Mouse (Mus musculus) natural killer cell, adult 2 months (primary cell): ENCODE data around the gene Zfp213.
"Not testable (repeated sequence)": the region's sequence is repeated elsewhere in the genome, so short reads cannot be mapped to it uniquely, and the experiment has no call there.

Source experiments
- DNase-seq, 2 experiments: peaks; one replicate each; pipeline ENCODE4 v3.0.0; 2022; ENCODE audit warnings: low spot score in 2 of 2

Zfp213 gene

DNA sequence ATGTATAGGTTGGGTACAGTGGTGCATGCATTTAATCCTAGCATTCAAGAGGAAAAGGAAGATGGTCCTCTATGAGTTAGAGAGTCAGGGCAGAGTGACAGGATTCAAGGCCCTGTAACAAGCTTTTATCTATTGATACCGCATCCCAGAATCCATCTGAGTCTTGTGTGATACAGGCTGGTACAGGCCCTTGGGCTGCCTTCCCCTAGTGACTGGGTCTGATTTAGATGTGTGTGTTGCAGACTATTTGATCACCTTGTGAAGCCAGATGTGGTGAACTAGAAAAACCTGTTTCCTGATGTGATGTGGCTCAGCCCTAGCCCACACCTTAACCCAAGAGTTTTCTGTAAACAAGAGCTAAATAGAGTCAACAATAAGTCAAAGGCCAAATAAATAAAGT is 19.3 kb downstream of the Zfp213 start:
- DNase-seq, result no peak

DNA sequence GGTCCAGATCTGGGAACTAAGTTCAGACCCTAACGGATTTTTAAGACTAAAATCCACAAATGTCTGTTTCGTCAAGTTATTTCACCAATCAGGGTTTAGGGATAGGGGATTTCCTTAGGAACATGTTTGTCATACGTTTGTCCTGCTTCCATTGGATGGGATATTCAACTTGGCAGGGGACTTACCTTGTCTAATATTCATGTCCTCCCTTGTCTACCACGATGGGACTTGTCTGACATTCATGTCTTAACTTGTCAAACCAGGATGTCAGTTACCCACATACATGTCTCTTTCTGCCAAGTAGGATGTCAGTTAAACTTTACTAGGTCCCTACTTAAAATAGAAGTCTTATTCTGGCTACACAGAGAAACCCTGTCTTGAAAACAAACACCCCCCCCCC is 20.1 kb downstream of the Zfp213 start:
- DNase-seq, result no peak

DNA sequence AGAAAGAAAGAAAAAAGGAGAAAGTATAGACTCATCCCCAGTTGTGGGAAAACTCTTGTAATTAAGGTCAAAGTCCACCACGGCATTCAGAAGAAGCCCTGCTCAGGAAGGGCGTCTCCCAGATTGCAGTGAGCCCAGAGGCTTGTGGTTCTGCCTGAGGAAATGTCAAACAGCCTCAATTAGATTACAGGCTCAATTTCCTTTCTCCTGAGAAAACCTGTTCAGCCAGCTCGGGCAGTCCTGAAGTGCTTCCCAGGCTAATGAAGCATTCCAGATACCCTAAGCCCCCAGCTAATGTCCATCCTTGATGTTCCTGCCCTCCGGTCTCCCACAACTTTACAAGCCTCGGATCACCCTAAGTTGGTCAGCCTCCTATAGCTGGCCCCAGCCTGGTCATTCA is 20.7 kb downstream of the Zfp213 start:
- DNase-seq, result no peak

DNA sequence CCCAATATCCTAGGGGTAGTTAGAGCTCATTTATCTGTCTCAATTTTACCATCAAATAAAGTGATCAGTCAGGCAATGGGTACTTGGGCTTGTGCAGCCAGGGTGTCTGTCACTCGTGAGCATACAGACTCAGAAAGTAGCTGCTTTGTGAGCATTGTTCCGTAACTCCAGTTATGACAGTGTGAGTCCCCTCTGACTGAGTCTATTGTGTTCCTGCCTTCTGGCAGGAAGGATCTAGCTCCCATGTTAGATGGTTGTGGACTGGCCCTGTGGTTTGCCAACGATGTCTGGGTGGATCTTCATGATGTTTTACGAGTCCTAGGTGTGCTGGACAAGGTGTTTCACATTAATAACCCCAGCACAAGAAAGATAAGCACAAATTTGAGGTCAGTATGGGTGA is 21.2 kb downstream of the Zfp213 start:
- no peak for DNase-seq

DNA sequence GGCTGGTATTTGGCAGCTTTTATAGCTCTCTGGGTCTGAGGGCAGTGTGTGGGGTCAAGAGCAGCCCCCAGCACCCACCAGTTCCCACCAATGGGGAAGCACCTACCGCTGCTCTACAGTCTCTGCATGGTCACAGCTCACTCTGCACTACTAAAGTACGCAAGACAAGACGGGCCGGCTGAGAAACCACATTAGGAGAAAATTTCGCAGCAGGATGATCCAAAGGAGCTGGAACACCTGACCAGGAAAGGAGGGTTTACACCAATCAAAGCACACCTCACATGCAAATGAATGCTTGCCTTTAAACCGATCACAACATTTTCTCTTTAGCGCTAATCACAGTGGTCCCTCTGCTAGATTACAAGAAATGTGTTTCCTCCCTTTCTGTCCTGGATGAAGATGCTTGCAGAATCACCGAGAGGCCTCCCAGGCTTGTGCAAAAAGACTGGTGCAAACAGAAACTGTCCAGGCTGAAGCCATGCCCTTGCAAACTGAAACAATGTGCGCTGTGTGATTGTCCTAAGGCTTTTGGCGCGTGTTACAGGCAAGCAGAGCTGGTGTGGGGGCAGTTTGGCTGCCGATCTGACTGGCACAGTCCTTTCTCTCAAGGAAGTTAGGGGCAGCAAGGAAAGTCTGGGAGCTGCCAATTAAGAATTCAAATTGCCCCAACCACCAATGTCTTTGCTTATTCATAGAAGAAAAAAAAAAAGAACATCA is 21.9 kb downstream of the Zfp213 start:
- DNase-seq, result no peak

DNA sequence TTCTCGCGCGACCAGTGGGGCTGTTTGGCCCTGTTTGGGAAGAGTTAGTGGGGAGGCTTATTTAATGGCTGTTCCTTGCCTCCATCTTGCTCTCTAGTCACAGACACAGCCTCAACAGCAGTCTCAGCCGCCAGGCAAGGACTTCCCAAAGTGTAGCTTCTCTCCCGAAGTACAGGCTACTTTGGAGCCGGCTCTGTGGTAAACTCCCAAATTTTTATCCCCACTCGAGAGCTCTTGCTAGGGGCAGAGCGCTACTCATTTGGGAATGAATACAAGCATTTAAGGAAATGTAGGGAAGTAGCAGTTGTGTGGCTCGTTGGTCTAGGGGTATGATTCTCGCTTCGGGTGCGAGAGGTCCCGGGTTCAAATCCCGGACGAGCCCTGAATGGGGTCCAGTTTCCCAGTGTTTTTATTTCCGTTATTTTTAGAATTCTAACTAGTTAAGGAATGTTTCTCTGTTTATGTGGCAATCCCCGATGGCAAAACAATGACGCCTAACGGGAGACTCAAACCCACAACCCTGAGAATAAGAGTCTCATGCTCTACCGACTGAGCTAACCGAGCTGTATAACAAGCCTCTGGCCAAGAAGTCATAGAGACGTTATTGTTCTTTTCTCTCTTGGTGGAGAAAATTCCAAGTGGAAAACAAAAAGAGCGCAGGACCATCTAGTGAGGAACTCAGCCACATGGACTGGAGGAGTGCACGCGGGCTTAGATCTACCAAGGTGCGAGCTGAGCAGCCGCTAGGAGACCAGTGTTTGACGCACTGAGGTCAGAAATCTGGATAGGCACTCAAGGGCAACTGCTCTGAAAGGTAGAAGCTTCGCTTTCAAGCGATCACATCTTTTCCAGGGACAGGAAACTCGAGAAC is 23.2 kb downstream of the Zfp213 start:
- no peak for DNase-seq

DNA sequence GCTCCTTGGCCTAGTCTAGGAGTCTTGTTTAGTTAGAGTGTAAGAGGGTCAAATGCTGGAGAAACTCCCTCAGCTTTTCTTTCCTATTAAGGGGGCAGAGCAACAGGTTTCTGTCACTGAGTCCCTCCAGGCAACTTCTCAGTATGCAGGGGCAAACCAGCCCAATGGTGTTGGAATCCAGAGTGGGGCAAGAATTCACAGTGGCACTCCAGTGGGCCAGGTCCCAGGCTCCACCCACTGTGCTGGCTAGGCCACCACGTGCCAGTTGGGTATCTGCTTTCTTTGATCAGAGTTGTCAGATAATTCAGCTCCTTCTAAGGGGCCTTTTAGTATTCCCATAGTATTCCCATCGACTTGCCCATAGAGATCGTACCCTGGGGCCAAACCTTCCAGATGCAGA is 23.9 kb downstream of the Zfp213 start:
- DNase-seq, result no peak

DNA sequence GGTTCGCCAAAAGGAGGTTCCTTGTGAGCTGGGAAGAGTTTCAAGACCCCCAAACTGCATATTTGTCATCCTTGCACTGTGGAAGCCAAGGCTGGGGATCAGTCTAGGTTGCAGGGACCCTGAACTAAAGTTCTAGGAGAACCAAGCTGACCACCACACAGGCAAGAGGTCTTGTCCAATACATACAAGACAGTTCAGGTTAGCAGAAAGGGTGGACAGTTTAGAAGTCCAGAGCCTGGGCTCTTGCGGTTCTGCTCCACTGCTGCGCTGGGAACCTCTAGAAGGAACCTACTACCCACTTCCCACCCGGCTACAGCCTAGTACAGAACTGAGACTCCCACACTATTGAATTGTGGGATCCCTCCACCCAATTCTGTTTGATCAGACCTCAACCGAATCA is 24.4 kb downstream of the Zfp213 start:
- DNase-seq, result no peak

DNA sequence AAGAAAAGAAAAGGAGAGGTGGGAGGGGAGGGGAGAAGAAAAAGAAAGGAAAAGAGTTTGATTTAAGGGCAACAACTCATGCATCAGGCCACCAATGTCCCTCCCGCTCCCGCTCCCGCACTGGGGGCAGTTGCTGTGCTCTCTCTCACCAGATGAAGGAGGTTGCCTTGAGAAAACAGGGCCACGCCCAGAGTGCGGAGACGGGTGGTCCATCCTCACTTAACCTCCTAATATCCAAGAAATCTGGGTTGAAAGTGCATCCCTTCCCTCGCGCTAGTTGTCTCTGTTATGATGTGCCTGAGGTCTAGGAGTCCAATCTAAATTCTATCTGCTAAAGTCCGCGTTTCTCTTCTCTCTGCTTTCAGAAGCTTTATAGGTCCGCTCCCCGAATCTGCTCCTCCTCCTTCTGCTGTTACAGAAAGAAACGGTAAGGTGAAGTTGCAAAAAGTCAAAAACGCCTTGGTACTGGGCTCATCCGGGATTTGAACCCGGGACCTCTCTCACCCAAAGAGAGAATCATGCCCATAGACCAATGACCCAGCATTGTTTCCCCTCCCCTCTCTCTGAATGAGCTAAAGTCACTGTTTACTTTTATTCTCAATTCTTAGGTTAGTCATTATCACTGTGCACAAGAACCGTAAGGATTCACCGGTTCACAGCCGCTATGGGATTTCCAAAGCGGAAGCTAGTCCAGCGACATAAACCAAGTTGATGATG is 25.6 kb downstream of the Zfp213 start:
- no peak for DNase-seq

DNA sequence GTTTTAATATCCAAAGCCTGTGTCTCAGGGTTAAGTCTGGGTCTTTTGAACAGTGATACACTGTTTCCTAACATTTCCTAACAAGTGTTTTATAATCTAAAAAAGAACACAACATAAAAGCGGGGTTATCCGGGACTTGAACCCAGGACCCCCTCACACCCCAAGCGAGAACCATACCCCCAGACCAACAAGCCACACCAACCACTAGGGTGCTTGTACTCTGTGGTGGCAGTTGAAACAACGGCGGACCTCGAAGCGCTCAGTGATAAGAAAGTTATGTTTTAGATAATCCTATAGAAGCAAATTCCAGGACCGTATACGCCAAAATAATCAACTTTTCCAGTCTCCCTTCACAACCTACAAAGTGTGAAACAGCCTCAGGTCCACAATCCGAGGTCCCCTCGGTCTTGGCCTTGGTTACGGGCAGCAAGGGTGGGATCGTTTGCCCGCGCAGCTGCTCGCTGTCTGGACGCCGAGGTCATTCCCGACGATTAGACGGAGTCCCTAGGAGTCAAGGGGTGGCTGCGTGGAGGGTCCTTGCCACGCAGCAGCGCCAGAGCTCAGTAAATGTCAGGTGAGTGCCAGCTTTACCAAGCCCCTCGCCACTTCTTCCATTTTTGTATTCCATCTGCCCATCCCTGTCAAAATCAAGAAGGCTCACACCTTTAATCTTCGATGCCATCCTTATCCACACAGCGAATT is 26.3 kb downstream of the Zfp213 start:
- no peak for DNase-seq

DNA sequence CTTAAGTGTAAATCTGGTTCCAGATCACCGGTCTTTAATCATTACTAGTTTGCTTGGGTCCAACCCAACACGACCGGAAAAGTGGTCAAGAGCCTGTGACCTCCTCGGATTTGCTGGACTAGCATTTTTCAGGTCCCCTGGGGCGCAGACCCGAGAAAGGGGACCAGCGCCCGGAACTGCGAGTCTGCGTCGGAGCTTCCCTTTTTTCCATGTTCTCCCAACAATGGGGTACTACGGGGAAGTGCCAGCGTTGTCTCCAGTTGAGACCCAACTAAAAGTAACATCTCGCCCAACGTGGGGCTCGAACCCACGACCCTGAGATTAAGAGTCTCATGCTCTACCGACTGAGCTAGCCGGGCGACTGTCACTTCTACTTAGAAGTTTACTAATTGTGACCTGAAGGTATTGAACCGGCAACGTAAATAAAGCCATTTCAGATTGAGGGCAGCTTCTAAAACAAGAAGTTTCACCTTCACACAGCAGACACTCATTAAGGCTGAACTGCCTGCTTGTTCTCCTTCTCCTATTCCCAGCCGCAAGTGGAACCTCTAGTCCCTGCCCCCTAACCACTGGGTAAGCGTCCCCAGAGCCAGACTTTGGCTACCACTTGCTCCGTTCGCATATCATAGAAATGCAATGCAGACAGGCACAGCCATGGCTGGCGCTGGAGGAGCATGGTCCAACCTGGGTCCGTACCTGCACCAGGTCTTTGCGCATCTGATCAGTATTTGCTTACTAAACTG is 28.8 kb downstream of the Zfp213 start:
- DNase-seq, result not testable (repeated sequence)

DNA sequence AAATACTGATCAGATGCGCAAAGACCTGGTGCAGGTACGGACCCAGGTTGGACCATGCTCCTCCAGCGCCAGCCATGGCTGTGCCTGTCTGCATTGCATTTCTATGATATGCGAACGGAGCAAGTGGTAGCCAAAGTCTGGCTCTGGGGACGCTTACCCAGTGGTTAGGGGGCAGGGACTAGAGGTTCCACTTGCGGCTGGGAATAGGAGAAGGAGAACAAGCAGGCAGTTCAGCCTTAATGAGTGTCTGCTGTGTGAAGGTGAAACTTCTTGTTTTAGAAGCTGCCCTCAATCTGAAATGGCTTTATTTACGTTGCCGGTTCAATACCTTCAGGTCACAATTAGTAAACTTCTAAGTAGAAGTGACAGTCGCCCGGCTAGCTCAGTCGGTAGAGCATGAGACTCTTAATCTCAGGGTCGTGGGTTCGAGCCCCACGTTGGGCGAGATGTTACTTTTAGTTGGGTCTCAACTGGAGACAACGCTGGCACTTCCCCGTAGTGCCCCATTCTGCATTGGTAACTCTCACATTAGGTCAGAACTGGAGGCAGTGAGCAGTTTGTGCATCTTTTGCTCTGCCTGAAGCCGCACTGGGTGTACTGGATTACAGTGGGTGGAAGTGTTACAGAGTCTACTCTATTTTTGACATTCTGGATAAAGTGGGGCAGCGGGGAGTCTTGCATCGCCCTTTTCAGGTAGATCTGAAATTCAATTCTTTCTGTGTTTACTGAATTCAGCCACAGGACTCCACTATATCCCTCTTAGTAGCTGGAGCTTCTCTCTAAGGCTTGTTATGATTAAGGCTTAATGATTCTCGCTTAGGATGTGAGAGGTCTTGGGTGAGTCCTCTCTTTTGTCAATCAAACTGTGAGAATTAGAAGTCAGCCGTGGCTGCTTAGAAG is 30.2 kb downstream of the Zfp213 start:
- DNase-seq, result not testable (repeated sequence)

DNA sequence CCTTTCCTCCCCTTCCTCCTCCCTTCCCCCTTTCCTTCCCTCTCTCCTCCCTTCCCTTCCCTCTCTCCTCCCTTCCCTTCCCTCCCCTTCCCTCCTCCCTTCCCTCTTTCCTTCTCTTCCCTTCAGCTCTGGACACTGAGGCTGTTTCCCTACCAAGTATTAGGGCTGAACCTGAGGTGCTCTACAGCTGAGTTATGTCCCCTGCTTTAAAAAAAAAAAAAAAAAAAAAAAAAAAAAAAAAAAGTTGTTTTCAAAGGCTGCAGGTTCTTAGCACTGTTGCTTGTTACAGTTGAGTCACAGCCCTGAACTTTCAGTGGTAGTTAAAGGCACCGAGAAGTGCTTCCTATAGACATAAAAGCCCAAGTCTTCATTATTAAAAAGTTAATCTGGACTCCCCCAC is 32.6 kb downstream of the Zfp213 start:
- DNase-seq, result not testable (repeated sequence)

DNA sequence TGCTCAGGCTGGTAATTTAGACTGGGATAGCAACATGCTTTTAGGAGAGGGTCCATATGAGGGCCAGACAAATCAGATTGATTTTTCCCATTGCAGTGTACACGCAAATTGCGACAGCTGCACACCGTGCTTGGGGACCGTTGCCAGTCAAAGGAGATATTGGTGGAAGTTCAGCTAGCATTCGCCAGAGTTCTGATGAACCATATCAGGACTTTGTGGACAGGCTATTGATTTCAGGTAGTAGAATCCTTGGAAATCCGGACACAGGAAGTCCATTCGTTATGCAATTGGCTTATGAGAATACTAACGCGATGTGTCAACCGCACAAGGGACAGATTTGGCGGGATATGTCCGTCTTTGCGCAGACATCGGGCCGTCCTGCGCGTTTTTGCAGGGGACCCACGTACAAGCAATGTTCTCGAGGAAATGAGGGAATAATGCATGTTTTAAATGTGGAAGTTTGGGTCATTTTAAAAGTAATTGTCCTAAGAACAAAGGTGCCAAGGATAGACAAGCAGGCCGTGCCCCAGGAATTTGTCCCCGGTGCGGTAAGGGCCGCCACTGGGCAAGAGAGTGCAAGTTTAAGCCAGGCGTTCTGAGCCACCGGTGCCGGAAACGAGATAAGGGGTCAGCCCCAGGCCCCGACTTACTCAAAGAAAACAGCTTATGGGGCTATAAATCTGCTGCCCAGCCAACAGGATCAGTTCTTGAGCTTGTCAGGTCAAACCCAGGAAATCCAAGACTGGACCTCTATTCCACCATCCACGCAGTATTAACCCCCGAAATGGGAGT is 40.9 kb downstream of the Zfp213 start:
- not testable (repeated sequence) for DNase-seq

DNA sequence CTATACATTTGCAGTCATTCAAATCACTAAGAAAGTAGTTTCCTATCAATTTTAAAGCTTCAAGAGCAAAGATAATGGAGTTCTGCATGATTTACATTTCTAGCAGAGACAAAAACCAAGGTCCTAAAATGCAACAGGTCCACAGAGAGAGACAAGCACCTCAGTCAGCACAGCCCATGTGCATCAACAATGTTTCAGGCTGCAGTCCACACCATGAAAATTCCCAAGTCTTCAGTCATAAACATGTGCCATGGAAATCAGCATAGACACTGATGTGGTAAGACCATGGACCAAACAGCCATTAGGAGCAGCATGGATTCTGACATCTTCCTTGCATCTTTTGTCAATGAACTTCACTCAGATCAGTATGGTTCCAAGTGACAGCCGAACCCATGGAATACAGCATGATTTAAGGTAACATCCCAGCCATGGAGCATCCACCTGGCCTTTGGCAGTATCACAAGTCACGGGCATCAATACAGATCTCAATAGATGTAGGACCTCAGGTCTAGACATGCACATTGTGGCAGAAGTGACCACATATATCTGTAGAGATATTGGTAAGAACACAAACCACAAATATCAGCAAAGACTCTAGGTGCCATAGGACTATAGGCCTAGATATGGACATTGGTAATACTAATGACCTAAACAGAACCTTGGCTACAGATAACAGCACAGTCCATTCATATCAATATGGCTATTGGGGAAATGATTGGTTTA is 45.2 kb downstream of the Zfp213 start:
- DNase-seq, result no peak
